Mouse (Mus musculus): Measurements from ENCODE around the gene Slc41a1. TPM values are rescaled to one million over a fixed set of nuclear protein-coding genes. Genes with fewer than 3 reads are reported as not detected.

Slc41a1 gene
- total RNA-seq, 2 experiments from 2014 or later = 53.4 to 53.5 TPM

GRCm38 (mm10) chr1:131827787-131828258 is 530 bp downstream of the Slc41a1 start:
- DNase-seq = peak; percentile 96

DNA sequence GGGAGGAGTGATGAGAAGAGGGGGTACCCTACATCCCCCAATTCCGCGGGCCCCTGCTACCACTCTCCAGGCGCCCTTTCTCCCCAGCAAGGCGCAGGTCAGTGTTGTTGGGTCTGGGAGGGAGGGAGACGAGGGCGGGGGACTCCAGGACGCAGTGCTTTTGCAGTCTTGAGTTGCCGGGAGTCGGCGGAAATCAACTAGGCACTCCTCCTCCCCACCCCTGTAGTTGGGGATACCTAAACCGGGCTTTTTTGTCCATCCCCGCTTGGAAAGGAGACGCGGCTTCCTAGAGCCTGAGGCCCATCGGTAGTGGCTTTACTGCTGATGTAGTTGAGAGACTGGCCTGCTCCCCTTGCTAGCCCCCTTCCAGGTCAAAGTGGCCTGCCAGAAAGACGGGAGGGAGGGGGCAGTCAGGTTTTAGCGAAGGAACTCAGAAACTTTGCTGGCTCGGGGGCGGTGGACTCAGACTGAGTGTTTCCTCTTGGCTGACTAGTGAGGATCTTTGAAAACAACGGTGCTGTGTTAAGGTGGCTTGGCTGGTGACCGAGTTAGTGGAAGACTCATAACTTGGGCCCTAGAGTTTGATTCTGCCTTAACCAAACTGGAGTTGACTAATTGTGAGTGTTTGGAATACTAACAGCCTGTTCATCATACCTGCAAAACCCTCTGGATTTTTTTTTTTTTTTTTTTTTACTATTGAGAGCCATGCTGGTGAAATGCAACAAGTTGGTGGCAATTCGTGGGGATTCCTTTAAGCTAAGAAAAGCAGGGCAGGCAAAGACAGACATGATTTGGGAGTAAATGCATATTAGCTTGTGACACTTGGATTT is 1.2 kb downstream of the Slc41a1 start:
- peak; percentile 17 for DNase-seq

- DNase-seq = no peak
Observed at GRCm38 (mm10) chr1:131829279-131829678, 2.0 kb downstream of the Slc41a1 start.

GRCm38 (mm10) chr1:131830561-131830960 is 3.3 kb downstream of the Slc41a1 start:
- DNase-seq = peak; percentile 44

GRCm38 (mm10) chr1:131830971-131831641 is 3.8 kb downstream of the Slc41a1 start:
- no peak for DNase-seq

DNA sequence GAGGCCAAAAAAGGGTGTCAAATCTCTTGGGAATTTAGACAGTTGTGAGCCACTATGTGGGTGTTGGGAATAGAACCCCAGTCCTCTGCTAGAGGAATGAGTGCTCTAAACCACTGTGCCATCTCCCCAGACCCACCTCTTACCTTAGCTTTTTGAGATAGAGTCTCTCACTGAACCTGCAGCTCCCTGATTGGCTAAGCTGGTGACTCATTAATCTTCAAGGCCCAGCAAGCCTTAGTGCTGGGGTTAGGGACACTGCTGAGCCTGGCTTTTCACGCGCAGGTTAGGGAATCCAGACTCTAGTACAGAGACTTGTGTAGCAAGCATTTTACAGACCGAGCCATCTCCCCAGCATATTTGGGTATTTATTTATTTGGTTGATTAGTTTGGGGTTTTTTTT is 9.7 kb downstream of the Slc41a1 start:
- no peak for DNase-seq

- no peak for DNase-seq
Observed at GRCm38 (mm10) chr1:131838542-131838941, 11.2 kb downstream of the Slc41a1 start.

GRCm38 (mm10) chr1:131839279-131839678 is 12.0 kb downstream of the Slc41a1 start:
- DNase-seq = peak; percentile 64

- DNase-seq = no peak
Observed at GRCm38 (mm10) chr1:131842221-131842620, 14.9 kb downstream of the Slc41a1 start.

GRCm38 (mm10) chr1:131843758-131844157 is 16.5 kb downstream of the Slc41a1 start:
- no peak for DNase-seq

DNA sequence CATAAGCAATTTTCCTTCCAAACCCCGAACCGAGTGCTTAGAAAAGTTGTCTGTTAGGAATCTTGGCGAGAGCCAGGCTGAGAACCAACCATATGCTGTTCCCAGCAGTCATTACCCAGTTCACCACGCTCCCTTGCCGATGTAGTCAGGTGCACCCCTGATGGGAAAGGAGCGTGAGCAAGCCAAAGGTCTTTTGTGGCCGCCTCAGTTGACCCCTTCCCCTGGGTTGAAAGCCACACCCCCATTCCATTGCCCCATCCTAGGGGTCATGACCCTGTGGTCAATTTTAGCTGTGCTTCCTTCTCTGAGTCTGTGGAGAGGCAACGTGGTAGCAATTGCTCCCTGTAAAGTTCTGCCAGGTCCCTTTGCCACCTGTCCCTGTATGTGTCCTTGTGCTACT is 17.6 kb downstream of the Slc41a1 start:
- DNase-seq = no peak

GRCm38 (mm10) chr1:131846255-131846654 is 19.0 kb downstream of the Slc41a1 start:
- peak; percentile 66 for DNase-seq

DNA sequence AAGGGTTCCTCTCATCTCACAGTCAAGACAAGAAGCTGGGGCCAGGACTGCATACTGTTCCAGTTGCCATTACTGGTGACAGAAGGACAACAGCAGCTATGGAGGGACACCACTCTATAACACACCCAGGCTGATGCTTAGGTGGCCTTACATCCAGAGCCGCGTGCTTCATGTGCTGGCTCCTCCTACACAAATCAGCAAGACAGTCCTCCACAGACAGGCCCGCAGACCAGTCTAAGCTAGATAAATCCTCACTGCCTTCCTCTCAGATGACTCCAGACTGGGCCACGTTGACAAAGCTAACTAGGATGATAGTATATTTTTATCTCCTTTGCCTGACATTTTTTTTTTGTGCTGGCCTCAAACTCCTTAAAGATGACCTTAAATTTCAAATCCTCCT is 34.5 kb downstream of the Slc41a1 start:
- DNase-seq = no peak

GRCm38 (mm10) chr1:131865596-131865995 is 38.3 kb downstream of the Slc41a1 start:
- no peak for DNase-seq

- no peak for DNase-seq
Observed at GRCm38 (mm10) chr1:131866304-131866999, 39.2 kb downstream of the Slc41a1 start.

GRCm38 (mm10) chr1:131867093-131867945 is 40.0 kb downstream of the Slc41a1 start, which contains the start of gene Rab29:
TSS of gene Rab29 (plus strand) at chr1:131867224.
- DNase-seq = peak; percentile 88

- DNase-seq = no peak
Observed at GRCm38 (mm10) chr1:131867946-131868290, 40.6 kb downstream of the Slc41a1 start.

DNA sequence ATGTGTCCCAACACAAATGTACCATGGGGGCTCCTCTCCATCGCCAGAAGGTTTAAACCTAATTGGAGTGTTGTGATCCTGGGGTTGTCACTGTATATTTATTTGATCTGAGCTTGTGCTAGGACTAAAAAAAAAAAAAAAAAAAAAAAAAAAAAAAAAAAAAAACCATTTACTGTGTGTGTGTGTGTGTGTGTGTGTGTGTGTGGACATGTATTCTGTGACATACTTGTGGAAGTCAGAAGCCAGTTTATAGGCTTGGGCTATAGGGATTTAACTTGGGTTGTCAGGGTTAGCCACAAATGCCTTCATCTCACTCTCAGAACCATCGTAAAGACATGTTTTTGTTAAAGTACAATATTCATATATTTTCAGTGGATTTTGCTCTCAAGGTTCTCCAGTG is 42.3 kb downstream of the Slc41a1 start:
- DNase-seq = no peak

DNA sequence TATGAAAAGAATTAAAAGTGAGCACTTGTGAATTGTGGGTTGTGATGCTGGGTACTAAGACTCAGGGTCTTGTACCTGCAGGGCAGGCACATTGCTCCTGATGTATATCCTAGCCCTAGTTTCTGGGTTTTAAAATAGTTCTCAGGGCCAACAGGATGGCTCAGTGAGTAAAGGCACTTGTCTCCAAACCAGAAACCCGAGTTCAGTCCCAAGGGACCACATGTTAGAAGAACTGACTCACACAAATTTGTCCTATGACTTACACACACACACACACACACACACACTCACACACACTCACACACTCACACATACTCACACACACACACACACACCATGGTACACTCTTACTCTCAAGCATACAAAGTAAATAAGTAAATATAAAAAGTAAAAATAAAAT is 45.6 kb downstream of the Slc41a1 start:
- no peak for DNase-seq

GRCm38 (mm10) chr1:131879816-131880215 is 52.5 kb downstream of the Slc41a1 start:
- no peak for DNase-seq

GRCm38 (mm10) chr1:131882787-131883186 is 55.5 kb downstream of the Slc41a1 start:
- no peak for DNase-seq

DNA sequence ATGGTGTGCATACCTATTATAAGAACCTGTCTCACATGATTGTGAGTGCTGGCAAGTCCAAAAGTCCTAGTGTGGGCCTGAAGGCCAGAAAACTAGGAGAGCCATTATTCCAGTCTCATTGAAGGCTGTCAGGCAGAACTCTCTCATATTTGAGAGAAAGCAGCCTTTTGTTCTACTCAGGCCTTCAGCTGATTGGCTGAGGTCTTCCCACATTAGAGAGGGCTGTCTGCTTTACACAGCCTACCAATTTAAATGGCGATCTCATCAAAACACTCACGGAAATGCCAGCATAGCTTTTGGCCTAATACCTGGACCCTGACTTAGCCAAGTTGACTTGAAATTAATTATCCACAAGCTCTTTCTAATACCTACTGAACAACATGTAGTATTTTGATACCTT is 58.9 kb downstream of the Slc41a1 start:
- no peak for DNase-seq

Data from gastrocnemius, postnatal 25 days (tissue).